Mouse (Mus musculus) MEL (cell line): ENCODE data around the gene Paqr4. TPM values are rescaled to one million over a fixed set of nuclear protein-coding genes. Genes with fewer than 3 reads are reported as not detected.

Source experiments
- DNase-seq: peaks from one replicate; pipeline ENCODE4 v3.0.0; 2011; ENCODE audit warnings: low read depth, low spot score
- H3K27ac ChIP-seq: 2 replicates; pipeline ENCODE4 v1.5.1; 2012; ENCODE audit warnings: low read depth, mild to moderate bottlenecking, control low read depth, low read length, moderate library complexity; ENCODE audit not compliant: control insufficient read depth
- H3K27me3 ChIP-seq, 2 experiments: fragments of 150-350 bp in 1 of 2; sonication (generic) in 1 of 2; 2 replicates each; pipeline ENCODE4 v1.6.1; 2012; ENCODE audit warnings: low read length in 2 of 2, mild to moderate bottlenecking in 2 of 2, improper control_type of control experiment in 1 of 2, moderate library complexity in 1 of 2; ENCODE audit not compliant: insufficient read depth in 2 of 2, control insufficient read depth in 1 of 2
- H3K36me3 ChIP-seq, 2 experiments: 2 replicates each; pipeline ENCODE4 v1.6.1; 2012 to 2014; ENCODE audit warnings: low read length in 2 of 2, improper control_type of control experiment in 1 of 2, inconsistent platforms in 1 of 2, mild to moderate bottlenecking in 1 of 2; ENCODE audit not compliant: insufficient read depth in 2 of 2, control insufficient read depth in 1 of 2
- H3K4me1 ChIP-seq, 2 experiments: fragments of 150-350 bp in 1 of 2; sonication (generic) in 1 of 2; 2 replicates each; pipeline ENCODE4 v1.6.1; 2012; ENCODE audit warnings: low read length in 2 of 2, improper control_type of control experiment in 1 of 2, mild to moderate bottlenecking in 1 of 2; ENCODE audit not compliant: insufficient read depth in 2 of 2, control insufficient read depth in 1 of 2
- H3K4me3 ChIP-seq, 2 experiments: fragments of 150-350 bp in 1 of 2; sonication (generic) in 1 of 2; 2 replicates each; pipeline ENCODE4 v1.5.1; 2012; ENCODE audit warnings: low read depth in 2 of 2, low read length in 2 of 2, mild to moderate bottlenecking in 2 of 2, moderate library complexity in 2 of 2, control low read depth in 1 of 2, improper control_type of control experiment in 1 of 2; ENCODE audit not compliant: control insufficient read depth in 1 of 2, insufficient read depth in 1 of 2
- H3K79me2 ChIP-seq: 2 replicates; pipeline ENCODE4 v1.6.1; 2012; ENCODE audit warnings: mild to moderate bottlenecking, low read length, moderate library complexity; ENCODE audit not compliant: control insufficient read depth, poor library complexity, insufficient read depth
- H3K9ac ChIP-seq: 2 replicates; pipeline ENCODE4 v1.6.1; 2012; ENCODE audit warnings: low read depth, mild to moderate bottlenecking, control low read depth, low read length, moderate library complexity; ENCODE audit not compliant: control insufficient read depth, poor library complexity, severe bottlenecking
- H3K9me3 ChIP-seq: fragments of 150-350 bp; sonication (generic); replicated peaks from 2 replicates; pipeline ENCODE4 v1.6.1; 2012; ENCODE audit warnings: mild to moderate bottlenecking, low read length, improper control_type of control experiment, moderate library complexity; ENCODE audit not compliant: insufficient read depth
- BHLHE40 ChIP-seq: IDR thresholded peaks from 2 replicates; pipeline ENCODE4 v1.6.1; 2012; ENCODE audit warnings: low read depth, mild to moderate bottlenecking, inconsistent platforms, low read length, improper control_type of control experiment, borderline replicate concordance
- CHD1 ChIP-seq: IDR thresholded peaks from 2 replicates; pipeline ENCODE4 v1.6.1; 2012; ENCODE audit warnings: low read depth, mild to moderate bottlenecking, inconsistent platforms, low read length, improper control_type of control experiment
- CHD2 ChIP-seq: IDR thresholded peaks from 2 replicates; pipeline ENCODE4 v1.6.1; 2011; ENCODE audit warnings: low read length, improper control_type of control experiment
- E2F4 ChIP-seq: IDR thresholded peaks from 2 replicates; pipeline ENCODE4 v1.6.1; 2011; ENCODE audit warnings: low read depth, low read length, improper control_type of control experiment, borderline replicate concordance
- EP300 ChIP-seq, 2 experiments: IDR thresholded peaks; 2 replicates each; pipeline ENCODE4 v1.6.1; 2011; ENCODE audit warnings: improper control_type of control experiment in 2 of 2, low read length in 2 of 2, low read depth in 1 of 2, mild to moderate bottlenecking in 1 of 2
- ETS1 ChIP-seq: IDR thresholded peaks from 2 replicates; pipeline ENCODE4 v1.6.1; 2012; ENCODE audit warnings: low read depth, mild to moderate bottlenecking, inconsistent platforms, low read length, improper control_type of control experiment, moderate library complexity
- GABPA ChIP-seq: IDR thresholded peaks from 2 replicates; pipeline ENCODE4 v1.6.1; 2012; ENCODE audit warnings: low read depth, mild to moderate bottlenecking, inconsistent platforms, low read length, improper control_type of control experiment, moderate library complexity
- HCFC1 ChIP-seq: IDR thresholded peaks from 2 replicates; pipeline ENCODE4 v1.6.1; 2012; ENCODE audit warnings: low read depth, mild to moderate bottlenecking, inconsistent platforms, low read length, improper control_type of control experiment, moderate library complexity
- KAT2A ChIP-seq: conservative IDR thresholded peaks from 2 replicates; pipeline ENCODE4 v1.6.1; 2012; ENCODE audit warnings: low read depth, low read length, improper control_type of control experiment, inconsistent platforms
- MYB ChIP-seq: IDR thresholded peaks from 2 replicates; pipeline ENCODE4 v1.6.1; 2011; ENCODE audit warnings: mild to moderate bottlenecking, low read depth, low read length, improper control_type of control experiment
- MYC ChIP-seq: IDR thresholded peaks from 2 replicates; pipeline ENCODE4 v1.6.1; 2011; ENCODE audit warnings: low read depth, mild to moderate bottlenecking, low read length, improper control_type of control experiment, moderate library complexity
- NELFE ChIP-seq: IDR thresholded peaks from 2 replicates; pipeline ENCODE4 v1.6.1; 2011; ENCODE audit warnings: low read depth, low read length, improper control_type of control experiment
- NRF1 ChIP-seq: IDR thresholded peaks from 2 replicates; pipeline ENCODE4 v1.6.1; 2014; ENCODE audit warnings: low read depth, mild to moderate bottlenecking, inconsistent platforms, low read length, improper control_type of control experiment, moderate library complexity; ENCODE audit not compliant: poor library complexity, insufficient read depth, severe bottlenecking
- POLR2AphosphoS2 ChIP-seq: IDR thresholded peaks from 2 replicates; pipeline ENCODE4 v1.6.1; 2011; ENCODE audit warnings: low read length, improper control_type of control experiment
- SMC3 ChIP-seq: IDR thresholded peaks from 2 replicates; pipeline ENCODE4 v1.6.1; 2011; ENCODE audit warnings: low read depth, low read length, improper control_type of control experiment
- TAL1 ChIP-seq: IDR thresholded peaks from 2 replicates; pipeline ENCODE4 v1.6.1; 2012; ENCODE audit warnings: mild to moderate bottlenecking, inconsistent platforms, low read length, moderate library complexity, mixed read lengths
- TCF12 ChIP-seq: IDR thresholded peaks from 2 replicates; pipeline ENCODE4 v1.6.1; 2014; ENCODE audit warnings: low read depth, mild to moderate bottlenecking, inconsistent platforms, low read length, improper control_type of control experiment, moderate library complexity
- UBTF ChIP-seq: IDR thresholded peaks from 2 replicates; pipeline ENCODE4 v1.6.1; 2012; ENCODE audit warnings: low read depth, mild to moderate bottlenecking, inconsistent platforms, low read length, improper control_type of control experiment, moderate library complexity, borderline replicate concordance; ENCODE audit not compliant: insufficient read depth
- polyA plus RNA-seq, 2 experiments: library from polyadenylated mRNA; stranded (reverse) in 1 of 2; unstranded in 1 of 2; fragments of >175 nt in 1 of 2; fragments of >200 nt in 1 of 2; gene quantifications; 2 replicates each; pipeline versions ENCODE4 v1.2.1 to v1.2.4; 2012; ENCODE audit warnings: low replicate concordance in 2 of 2, low read depth in 1 of 2; ENCODE audit not compliant: insufficient read length in 2 of 2, insufficient read depth in 1 of 2, missing spikeins in 1 of 2
- total RNA-seq: library from RNA; depleted of rRNA; stranded (reverse); fragments of 300-350 nt; gene quantifications from 2 replicates; pipeline ENCODE4 v1.2.3, GENCODE M21; 2012

Paqr4 gene
- total and polyA plus RNA-seq, 3 experiments, result 6.5 to 10.7 TPM; not detected in 1

DNA sequence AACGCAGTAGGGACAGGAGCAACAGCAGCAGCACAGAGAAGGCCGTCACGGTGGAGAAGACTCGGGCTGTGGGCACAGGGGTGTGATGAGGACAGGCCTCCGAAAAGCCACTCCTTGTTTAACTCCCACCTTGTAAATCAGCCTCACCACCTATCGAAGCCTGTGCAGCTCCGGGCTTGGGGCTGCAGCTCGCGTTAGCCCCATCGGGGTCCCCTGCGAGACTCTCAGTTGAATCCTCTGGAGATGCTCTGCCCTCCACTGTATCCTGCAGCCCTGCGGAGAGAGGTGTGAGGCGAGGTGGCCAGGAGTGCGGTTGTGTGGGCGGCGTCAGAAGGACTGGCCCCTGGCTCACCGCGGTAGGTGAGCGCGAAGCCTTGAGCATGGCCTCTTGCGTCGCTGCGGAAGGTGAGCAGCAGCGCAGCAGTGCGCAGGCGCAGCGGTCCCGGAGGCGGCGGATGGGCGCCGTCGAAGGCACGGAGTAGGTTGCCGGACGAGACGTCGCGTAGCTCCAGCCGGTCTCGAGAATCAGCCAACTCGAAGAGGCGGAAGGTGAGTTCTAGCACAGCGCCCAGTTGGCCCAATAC lies 1.6 kb upstream of the Paqr4 start:
- H3K36me3 ChIP-seq, result peaks cover 0 to 4% of the 10 kb centered on the region in 2 experiments; a peak in 2 of 4 replicates
- H3K4me3 ChIP-seq, result no peak overlapping the region
- H3K79me2 ChIP-seq, result no peaks in the 10 kb centered on the region; the same call in 1 of the 2 replicates
- no peaks in the 10 kb centered on the region for H3K27me3 ChIP-seq
- DNase-seq, result no peak
- no peak overlapping the region for H3K9ac ChIP-seq
- H3K27ac ChIP-seq, result no peak overlapping the region
- no peaks in the 10 kb centered on the region for H3K9me3 ChIP-seq
- TF ChIP-seq POLR2AphosphoS2, result no peak
- TF ChIP-seq EP300 (IDR thresholded peaks at IDR 0.05; ENCODE audit: low read depth in 1 of 2, low read length in 2 of 2), result no peak
- no peak for TF ChIP-seq NELFE
- no peak for TF ChIP-seq ETS1
- TF ChIP-seq BHLHE40, result no peak
- TF ChIP-seq E2F4, result no peak
- TF ChIP-seq NRF1, result no peak
- no peak for TF ChIP-seq KAT2A
- TF ChIP-seq TAL1, result no peak
- TF ChIP-seq MYC, result no peak
- no peak for TF ChIP-seq CHD2
- no peak for TF ChIP-seq SMC3
- no peak for TF ChIP-seq MYB
- H3K4me1 ChIP-seq, result peaks cover 4 to 15% of the 10 kb centered on the region in 2 experiments; a peak in 3 of 4 replicates

DNA sequence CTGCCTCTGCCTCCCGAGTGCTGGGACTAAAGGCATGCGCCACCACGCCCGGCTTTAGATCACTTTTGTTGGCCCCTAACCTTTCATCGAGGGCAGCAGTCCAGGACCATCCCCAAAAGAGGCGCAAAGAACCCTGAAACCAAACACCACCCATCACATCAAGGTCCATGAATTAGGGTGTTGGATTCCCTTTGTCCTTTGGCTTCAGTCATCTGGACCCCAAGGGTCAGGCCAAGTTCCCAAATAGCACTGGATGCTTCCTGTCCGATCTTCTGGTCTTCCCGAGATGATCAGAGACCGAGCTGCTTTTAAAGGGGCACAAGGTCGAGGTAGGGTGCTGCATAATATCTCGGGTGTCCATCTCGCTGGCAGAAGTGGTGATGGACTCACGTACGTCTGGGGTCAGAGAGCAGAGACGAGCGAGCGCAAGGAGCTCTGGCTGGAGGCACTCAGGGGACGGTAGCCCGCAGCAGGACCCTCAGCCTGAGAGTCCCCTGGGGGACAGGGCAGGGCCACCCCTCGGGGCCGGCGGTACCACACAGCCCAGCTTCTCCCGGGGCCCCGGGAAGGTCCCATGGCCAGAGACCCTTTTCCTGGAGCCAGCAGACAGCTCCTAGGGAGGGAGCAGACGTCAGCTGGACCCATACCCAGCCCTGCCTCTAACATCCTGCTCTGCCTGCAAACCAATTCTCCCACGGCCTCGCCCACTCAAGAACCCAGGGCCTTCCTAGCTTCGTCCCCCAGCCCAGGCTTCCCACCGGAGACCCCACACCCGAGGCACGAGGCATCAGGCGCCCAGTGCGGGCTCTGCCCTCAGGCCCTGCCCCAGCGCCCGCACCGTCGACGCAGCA lies 917 bp upstream of the Paqr4 start:
- no peaks in the 10 kb centered on the region for H3K27me3 ChIP-seq
- H3K9ac ChIP-seq, result no peak overlapping the region
- H3K4me1 ChIP-seq, result peaks cover 1 to 10% of the 10 kb centered on the region in 2 experiments; a peak in 2 of 4 replicates
- H3K9me3 ChIP-seq, result no peaks in the 10 kb centered on the region
- H3K4me3 ChIP-seq, result no peak overlapping the region
- peaks cover 0 to 2% of the 10 kb centered on the region in 2 experiments; a peak in 2 of 4 replicates for H3K36me3 ChIP-seq
- TF ChIP-seq UBTF (no peak), CHD1 (no peak), GABPA (no peak), E2F4 (no peak), TCF12 (no peak), HCFC1 (no peak)
- no peaks in the 10 kb centered on the region; the same call in 1 of the 2 replicates for H3K79me2 ChIP-seq
- no peak for DNase-seq
- no peak overlapping the region for H3K27ac ChIP-seq
